Mouse (Mus musculus) R1 (cell line): ENCODE measurements at regions not wholly inside any gene's neighbourhood (a gene's known extent, or its start where the extent isn't known, plus 50 kb on each side); places are given as distances from the start of the nearest gene placed in this dataset.

ENCODE experiments used
- DNase-seq: peaks from one replicate; pipeline ENCODE4 v3.0.0-alpha.2; 2018; ENCODE audit warnings: low read depth, low spot score

DNA sequence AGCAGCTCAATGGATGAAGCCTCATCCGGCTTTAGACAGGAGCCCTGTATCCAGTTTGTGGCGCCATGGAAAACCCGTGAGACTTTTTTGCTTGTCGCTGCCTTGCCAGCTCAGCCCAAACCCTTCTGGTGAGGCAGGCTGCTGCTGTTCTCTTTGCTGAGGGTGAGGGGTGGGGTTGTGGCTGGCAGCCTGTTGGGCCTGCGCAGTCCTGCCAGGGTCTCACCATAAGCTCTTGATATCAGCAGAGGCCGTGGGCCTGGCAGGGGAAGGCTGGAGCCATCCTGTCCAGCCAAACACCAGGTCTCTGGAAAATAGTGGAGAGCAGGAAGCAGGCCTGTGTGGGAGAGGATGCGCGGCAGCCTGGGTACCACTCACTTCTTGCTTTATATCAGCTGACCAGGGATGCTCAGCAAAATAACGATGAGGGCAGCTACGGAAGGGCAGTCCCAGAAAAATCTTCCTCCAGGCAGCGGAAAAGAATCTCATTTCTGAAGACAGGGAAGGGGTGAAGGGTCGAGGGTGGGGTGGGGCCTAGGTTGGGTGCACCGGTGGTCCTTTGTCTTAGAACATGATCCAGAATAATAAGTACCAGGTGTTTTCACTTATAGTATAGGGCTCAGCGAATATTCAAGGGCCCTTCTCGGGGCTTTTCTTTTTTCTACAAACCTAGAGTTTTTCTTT is 73.4 kb upstream of the Medag start:
- DNase-seq, result no peak

DNA sequence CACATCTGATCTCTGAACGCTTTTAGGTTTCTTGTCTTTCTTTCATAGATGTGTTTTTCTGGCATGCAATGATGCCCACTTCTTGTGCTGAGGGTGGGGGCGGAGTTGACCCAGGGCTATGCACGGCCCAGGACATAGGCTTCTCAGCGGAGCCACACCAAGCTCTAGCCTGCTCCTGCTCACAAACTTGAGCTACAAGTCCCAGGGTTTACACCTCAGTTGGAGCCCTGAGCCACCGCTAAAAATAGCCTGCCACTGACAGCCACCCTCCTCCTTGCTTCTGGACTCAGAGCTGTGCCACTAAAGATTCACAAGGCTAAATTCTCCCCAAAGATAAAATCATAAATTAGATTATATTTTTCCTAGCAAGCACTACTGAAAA is 72.9 kb upstream of the Medag start:
- no peak for DNase-seq

DNA sequence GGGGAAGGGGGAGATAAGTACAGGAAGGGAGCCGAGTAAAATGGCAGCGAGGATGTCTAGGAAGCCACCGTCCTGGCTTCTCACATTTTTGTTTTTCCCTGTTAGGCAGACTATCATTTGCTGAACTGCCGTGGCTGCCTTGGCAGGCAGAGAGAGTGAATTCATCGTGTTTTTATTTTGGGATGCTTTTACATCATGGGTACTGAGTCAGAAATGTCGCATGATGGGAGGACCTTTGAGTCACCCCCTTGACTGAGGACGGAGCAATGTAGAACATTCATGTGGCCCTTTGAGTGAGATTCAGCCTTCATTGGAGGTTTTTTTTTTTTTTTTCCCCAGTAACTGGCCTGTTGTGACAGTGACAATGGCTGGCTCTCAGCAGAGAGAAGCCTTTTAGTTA is 71.2 kb upstream of the Medag start:
- no peak for DNase-seq

DNA sequence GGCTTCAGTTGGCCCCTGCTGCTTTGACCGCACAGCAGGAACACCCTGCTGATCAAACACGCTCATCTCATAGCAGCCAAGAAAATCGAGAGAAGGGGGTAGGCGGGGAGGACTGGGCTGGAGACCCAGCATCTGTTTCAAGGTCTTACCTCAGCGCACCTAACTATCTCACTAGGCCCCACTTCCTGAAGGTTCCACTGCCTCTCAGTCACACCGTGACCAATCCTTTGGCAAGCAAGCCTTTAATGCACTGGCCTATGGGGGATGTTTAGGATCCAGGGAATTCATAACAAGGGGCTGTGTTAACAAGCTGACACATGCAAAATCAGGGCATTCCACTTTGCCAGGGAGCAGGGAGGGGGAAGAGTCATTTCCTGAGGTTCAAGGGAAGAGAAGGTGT is 70.1 kb upstream of the Medag start:
- no peak for DNase-seq

DNA sequence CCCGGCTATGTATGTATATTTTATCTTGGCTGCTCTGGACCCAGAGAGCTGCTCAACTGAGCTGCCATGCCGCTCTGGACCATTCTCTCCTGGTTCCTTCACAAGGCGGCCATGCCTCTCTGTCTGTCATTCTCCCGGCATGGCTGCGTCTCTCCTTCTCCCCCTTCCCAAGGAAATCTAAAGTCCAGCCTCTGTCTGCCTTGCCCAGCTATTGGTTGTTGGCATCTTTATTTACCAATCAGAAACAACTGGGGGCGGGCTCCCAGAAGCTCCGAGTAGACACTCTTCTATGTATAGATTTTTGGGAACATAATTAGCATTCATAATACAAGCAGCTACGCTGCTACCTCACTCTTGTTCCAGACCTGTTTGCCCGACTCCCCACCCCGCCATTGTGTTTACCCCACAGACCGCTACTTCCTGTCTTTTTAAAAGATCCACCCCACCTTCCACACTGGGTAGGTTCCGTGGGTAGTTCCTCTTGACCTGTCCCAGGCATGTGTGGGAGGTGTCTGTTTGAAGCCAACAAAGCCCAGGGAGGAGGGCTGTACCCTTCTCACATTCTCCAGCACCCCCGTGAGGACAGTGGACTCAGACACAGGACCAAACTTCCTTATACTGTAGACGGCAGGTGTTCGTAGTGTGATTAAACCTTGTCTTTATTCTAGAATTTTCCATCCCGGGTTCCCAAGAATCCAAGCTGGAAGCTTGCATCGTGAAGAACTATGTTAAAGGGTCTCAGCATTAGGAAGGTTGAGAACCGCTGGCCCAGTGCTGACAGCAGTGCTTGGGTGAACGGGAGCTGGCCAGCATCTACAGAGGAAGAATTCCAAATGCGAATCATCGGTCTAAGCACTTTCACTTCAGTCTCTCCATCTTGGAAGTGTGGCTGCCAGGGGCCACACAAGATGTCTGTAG is 67.7 kb upstream of the Medag start:
- DNase-seq, result peak; percentile 81

DNA sequence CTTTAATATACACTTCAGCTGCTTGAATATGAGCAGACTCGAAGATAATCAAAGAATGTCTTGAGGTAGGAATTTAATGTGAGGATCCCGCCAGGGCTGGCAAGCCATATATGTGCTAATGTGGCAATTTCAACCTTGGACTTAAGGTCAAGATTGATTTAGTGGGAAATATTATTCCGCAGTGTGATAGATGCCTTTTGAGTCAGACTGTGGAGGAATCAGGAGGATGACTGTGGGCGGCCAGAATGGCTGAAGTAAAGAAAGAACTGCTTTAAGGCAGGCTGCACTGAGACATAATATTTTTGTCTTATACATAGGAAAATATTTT is 67.1 kb upstream of the Medag start:
- DNase-seq, result no peak

DNA sequence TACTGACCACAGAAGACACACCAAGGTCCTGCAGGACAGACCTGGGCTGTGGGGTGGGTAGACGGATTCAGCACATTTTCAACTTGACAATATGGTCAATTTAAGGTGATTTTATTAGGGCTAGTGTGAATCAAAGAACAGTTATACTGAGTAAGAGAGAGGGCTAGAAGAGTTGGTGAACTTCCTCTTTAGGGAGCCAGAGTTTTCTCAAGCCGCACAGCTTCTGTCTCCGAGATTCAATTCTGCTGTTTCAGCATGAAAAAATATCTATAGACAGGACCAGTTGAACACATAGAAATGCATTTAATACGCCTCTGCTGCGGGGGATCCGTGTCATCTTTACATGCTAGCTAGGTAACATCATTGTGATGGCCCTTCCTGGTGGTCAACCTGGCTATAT is 66.4 kb upstream of the Medag start:
- no peak for DNase-seq

DNA sequence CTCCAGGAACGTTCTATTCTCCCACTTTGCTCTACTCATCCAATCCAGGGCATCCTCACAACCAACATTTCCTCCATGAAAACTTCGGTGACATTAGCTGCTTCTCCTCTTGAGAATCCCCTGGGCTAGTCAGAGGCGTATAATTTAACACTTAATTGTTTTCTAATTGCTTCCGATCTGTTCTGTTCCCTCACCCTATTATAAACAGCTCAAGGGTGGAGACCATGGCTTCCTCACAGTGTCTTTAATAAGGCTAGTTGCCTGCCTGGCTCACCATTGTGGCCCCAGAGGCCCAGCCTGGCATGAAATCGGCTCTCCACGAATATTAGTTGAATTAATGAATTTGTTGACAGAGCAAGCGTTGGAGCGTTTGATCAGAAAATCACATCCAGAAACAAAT is 61.9 kb upstream of the Medag start:
- no peak for DNase-seq

DNA sequence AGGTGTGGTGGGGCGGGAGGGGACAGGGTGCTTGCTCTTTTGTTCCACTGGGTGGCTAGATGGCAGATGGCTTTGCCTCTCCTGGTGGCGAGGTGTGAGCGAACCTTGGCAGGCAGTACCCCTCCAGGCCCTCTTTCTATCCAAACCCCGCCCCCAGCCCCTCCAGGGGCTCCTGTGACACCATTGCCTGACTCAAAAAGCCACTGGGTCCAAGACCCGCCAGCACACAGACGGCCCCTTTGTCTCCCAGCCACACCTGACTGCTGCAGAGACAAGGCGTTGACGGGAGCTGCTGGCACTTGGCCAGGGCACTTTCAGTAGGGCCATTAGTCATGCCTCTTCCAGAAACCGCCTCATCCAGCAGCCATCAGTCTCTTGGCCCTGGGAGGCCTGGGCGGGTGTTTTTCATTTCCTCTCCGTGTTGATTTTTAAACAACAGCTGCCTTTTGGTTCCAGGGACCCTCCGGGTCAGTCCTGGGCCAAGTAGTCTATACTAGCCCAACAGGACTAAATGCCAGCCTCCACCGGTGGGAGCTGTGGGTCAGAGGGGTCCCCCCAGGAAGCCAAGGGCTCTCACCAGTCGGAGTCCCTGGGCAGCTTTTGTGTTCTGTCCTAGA is 58.4 kb upstream of the Medag start:
- DNase-seq, result peak; percentile 72

DNA sequence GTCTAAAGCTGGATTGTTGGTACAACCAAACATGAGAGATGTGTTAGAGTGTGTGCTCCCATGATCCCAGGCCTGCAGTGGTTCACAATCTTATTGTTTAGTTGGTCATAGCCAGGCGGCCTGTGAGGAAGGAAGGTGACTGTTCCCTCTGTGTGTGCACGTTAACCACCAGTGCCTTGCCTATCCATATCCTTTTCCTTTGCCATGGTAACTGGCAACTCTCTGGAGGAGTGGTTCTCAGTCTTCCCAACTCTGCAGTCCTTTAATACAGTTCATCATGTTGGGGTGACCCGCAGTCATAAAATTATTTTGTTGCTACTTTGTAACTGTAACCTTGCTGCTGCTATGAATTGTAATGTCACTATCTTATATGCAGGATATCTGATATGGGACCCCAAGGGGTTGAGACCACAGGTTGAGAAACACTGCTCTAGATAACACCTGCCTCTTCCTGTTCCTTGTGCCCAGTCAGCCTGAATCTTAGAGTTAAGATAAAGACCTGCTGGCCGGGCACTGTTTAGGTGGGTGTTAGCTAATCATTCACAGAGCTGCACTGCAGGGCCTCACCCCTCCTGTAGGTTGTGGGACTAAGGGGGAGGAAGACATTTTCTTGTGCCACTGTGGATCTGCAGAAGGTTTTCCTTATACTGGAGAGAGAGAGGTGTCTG is 57.0 kb upstream of the Medag start:
- no peak for DNase-seq

DNA sequence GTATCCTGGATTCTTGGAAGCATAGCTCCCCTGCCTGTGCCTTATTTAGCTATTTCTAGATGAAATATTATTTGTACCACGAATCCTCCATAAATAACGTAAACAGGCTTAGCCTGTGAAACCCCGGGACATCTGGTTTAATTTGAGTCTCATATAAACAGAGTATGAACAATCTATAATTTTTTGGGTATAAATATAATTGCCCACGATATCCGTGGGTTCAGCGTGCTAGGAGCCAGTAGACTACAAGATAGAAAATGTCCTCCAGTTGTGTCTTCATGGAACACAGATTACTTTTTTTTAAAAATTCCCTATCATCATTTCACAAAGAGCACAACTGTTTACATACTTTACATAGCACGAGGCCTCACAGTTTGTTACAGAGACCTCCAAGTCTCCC is 56.4 kb upstream of the Medag start:
- no peak for DNase-seq

DNA sequence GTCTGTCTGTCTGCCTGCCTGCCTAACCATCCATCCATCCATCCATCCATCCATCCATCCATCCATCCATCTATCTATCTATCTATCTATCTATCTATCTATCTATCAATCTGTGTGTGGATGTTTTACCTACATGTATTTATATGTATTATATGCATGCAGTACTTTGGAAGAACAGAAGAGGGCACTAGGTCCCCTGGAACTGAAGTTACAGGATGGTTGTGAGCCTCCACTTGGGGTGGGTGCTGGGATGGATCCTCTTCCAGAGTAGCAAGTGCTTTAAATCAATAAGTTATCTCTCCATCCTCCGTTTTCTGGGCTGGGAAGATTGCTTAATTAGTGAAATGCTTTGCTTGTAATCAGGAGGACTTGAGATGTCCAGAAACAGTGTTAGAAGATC is 54.6 kb upstream of the Medag start:
- peak; percentile 59 for DNase-seq
